Mouse (Mus musculus) cerebellum, postnatal 4 days (tissue): Measurements from ENCODE around the gene Mapkapk3.

ENCODE experiments used
- DNase-seq, 2 experiments: peaks; one replicate each; pipeline ENCODE4 v3.0.0; 2022; ENCODE audit warnings: low spot score in 2 of 2, mixed read lengths in 1 of 2

Mapkapk3 gene

GRCm38 (mm10) chr9:107288711-107289110 lies 966 bp downstream of the Mapkapk3 start:
- no peak for DNase-seq

- DNase-seq: no peak
Measured at GRCm38 (mm10) chr9:107288105-107288650, 1.5 kb downstream of the Mapkapk3 start.

- DNase-seq: no peak
Measured at GRCm38 (mm10) chr9:107287294-107287693, 2.4 kb downstream of the Mapkapk3 start.

- no peak for DNase-seq
Measured at GRCm38 (mm10) chr9:107285009-107285408, 4.7 kb downstream of the Mapkapk3 start.

GRCm38 (mm10) chr9:107282951-107283350 lies 6.7 kb downstream of the Mapkapk3 start:
- no peak for DNase-seq

GRCm38 (mm10) chr9:107281241-107281987 lies 8.3 kb downstream of the Mapkapk3 start:
- DNase-seq: no peak

- DNase-seq: no peak
Measured at GRCm38 (mm10) chr9:107280322-107281027, 9.2 kb downstream of the Mapkapk3 start.

- no peak for DNase-seq
Measured at GRCm38 (mm10) chr9:107279378-107280321, 10.0 kb downstream of the Mapkapk3 start.

- DNase-seq: peak in 1 of 2 experiments; percentile 83
Measured at GRCm38 (mm10) chr9:107278527-107279377, 10.9 kb downstream of the Mapkapk3 start.

GRCm38 (mm10) chr9:107278126-107278525 lies 11.6 kb downstream of the Mapkapk3 start:
- DNase-seq: no peak

GRCm38 (mm10) chr9:107277603-107278002 lies 12.1 kb downstream of the Mapkapk3 start:
- DNase-seq: no peak

GRCm38 (mm10) chr9:107275710-107276109 lies 14.0 kb downstream of the Mapkapk3 start:
- no peak for DNase-seq

GRCm38 (mm10) chr9:107274751-107275150 lies 14.9 kb downstream of the Mapkapk3 start:
- DNase-seq: no peak

- DNase-seq: no peak
Measured at GRCm38 (mm10) chr9:107273184-107273583, 16.5 kb downstream of the Mapkapk3 start.

GRCm38 (mm10) chr9:107272284-107272683 lies 17.4 kb downstream of the Mapkapk3 start:
- DNase-seq: no peak

- no peak for DNase-seq
Measured at GRCm38 (mm10) chr9:107271177-107271938, 18.3 kb downstream of the Mapkapk3 start.

- no peak for DNase-seq
Measured at GRCm38 (mm10) chr9:107269772-107270171, 19.9 kb downstream of the Mapkapk3 start.

- DNase-seq: no peak
Measured at GRCm38 (mm10) chr9:107267721-107268402, 21.8 kb downstream of the Mapkapk3 start.

GRCm38 (mm10) chr9:107267028-107267427 lies 22.6 kb downstream of the Mapkapk3 start:
- DNase-seq: no peak
